Mouse (Mus musculus): ENCODE results near the gene Cd37.

Gene Cd37

DNA sequence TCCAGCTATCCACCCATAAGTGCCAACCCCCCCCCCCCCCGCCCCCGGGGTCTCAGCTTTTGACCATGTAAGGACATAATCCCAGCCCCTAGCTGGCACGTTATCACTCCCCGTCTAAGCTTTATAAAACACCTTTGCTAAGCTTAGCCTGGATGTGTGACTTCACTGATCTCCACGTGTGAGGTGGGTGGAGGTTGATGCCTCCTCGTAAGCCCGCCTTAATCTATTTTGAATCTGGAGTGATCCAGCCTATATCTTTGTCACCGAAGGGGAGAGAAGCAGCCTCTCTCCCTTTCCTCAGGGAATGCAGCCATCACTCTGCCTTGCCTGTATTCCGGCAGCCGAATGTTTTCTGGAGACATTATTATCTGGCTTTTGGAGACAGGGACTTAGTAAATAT lies 36.3 kb downstream of the Cd37 start:
- DNase-seq (ENCODE audit: low spot score), result no peak

DNA sequence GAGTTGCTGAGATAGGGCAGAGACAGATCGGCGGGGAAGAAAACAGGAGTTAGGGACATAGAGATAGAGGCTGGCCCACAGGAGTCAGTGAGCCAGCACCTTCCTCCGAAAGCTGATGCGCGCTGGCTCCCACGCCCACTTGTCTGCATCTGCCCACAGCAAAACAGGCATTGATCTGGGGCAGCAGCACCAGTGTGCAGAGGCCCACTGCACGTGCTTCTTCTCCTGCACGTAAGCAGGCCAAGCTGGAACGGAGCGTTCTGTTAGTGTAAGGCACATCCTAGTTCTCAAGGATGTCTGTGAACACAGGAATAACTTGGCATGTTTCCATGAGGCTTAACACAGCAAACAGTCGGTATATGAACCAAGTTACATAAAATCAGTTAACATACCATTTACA lies 40.0 kb downstream of the Cd37 start:
- DNase-seq (ENCODE audit: low spot score), result no peak

DNA sequence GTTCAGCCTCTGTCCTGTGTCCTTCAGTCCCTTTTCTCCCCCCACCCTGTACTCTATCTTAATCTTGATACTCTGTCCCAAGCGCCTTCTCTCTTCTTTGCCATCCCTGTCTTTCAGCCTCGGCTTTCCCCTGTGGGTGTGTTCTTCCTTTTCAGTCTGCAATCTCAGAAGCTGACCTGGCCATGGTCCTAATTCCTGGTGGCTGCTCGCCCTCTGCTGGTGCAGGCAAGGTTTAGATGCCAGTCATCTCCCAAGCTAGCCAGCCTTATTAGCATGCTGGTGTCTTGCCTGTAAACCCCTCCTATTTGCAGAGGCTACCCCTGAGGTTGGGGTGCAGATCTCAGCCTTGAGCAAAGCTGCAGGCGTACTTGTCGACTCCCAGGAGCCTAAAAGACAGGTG lies 40.5 kb downstream of the Cd37 start:
- DNase-seq (ENCODE audit: low spot score), result peak; percentile 85

DNA sequence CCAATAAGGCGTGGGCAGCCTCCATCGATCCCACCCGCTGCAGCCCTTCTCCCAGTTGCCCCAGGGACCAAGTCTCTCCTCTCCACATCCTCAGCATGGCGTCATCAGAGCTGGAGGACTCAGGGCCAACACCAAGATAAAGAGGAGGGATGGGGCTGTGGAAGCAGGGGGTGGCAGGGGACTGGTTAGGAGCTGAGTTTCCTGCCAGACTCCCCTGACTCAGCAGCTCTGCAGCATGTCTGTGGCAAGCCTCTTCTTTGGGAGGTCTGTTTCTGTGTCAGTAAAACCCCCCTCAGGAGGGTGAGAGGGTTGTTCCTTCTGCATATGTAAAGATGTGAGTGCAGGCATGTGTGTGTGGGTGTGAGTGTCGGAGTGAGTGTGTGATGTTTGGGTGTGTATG lies 41.9 kb downstream of the Cd37 start:
- DNase-seq (ENCODE audit: low spot score), result peak; percentile 57

DNA sequence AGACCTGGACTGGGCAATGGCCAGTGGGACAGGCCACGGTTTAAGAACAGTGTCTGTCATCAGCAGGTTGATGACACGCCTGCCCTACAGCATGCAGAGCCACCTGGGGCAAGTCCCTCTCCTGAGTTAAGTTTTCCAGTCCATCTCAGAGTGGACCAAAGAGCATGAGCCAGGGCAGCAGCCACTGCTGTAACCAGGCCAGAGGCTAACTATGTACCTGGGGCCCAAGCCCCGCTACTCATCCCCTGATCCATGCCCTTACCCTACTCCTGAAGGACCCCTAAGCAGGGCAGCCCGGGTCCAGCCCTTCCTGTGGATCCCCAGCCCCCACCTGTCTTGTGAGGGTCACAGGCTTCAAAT lies 42.8 kb downstream of the Cd37 start:
- DNase-seq (ENCODE audit: low spot score), result no peak

DNA sequence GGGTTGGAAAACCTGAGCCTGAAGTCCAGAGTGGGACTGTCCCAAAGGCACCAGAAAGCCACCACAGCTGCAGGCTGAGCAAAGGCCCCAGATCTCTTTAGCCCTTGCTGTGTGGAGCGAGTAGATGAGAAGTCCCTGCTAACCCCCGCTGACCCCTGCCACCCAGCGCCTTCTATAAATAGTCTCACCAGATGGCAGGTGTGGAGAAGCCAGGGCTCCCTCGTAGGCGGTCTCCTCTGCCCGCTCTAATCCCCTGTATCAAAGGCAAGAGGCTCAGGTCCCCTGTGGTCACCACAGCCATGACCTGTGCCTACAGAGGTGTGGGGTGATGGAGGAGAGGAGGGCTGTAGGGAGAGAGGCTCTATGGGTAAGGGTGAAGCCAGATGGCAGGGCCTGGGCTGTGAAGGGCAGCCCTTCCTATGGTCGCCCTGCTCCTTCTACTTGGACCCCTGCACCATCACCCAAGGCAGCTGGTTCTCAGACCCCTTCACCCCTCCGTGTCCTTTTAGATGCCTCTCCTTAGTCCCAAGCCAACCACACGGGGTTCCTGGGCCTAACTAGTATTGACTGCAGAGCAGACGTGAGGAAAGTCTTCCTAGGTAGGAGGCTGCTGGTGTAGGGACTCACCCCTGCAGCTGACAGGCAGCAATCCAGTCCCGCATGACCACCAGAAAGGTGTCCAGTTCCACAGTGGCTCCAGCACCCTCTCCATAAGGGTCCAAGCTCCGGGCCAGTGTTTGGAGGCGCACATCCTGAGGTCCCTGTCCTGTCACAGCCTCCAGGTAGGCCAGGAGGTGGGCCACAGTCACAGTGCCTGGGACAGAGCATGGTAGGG lies 43.4 kb downstream of the Cd37 start:
- DNase-seq (ENCODE audit: low spot score), result no peak

DNA sequence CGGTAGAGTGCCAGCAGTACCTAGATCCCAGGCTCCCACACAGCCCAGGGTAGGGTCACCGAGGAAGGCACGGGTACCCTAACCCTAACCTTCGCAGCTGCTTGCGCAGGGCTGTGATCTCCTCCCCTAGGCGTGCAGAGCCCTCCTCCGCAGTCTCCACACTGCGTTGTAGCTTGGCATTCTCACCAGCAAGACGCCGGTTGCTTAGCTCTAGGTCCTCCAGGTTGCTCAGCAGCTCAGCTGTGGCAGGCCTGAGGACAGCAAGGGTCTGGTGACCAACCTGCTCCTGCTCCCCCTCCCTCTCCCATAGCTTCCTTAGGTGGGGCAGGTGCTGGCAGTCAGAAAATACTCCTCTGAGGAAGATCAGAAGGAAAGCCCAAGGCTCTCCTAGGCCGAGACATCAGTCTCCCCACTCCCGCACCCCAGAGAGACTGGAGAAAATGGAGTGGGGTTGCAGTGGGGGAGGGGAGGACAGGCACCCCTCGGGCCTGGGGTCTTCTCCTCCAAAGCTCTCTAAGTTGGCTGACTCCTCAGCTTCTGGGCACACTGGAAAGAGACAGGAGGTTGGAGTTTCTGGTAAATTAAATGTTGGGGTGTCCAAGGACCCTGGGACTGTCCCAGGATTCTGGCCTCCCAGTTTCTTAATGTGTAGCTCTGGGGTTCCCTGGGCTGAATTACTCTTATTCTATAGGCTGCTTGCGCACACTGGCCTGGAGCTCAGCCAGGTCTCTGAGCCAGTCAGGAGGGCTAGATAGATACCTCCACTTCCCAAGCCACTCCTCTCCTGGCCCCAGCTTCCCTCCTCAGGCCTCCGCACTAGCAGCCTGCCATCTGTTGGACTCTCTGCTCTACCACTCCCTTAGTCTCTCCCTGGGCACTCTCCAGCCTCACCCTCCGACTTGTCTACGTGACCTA lies 44.8 kb downstream of the Cd37 start:
- DNase-seq (ENCODE audit: low spot score), result no peak

DNA sequence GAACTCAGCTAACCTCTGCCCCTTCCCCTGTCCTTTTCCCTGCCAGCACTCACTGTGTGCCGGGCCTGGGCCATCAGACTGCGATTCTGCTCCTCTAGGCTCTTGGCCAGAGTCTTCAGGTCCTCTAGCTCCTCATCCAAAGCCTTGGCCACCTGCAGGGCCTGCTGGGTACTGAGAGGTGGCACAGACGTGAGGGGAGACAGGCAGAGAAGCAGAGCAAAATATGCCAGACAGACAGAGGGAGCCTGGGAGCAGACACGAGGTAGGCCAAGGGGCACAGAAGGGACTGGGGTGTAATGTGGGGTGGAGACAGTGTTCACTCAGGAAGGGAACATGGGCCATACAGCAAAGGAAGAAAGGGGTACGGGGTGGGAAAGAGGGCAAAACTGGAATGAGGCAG lies 45.5 kb downstream of the Cd37 start:
- no peak for DNase-seq (ENCODE audit: low spot score)

DNA sequence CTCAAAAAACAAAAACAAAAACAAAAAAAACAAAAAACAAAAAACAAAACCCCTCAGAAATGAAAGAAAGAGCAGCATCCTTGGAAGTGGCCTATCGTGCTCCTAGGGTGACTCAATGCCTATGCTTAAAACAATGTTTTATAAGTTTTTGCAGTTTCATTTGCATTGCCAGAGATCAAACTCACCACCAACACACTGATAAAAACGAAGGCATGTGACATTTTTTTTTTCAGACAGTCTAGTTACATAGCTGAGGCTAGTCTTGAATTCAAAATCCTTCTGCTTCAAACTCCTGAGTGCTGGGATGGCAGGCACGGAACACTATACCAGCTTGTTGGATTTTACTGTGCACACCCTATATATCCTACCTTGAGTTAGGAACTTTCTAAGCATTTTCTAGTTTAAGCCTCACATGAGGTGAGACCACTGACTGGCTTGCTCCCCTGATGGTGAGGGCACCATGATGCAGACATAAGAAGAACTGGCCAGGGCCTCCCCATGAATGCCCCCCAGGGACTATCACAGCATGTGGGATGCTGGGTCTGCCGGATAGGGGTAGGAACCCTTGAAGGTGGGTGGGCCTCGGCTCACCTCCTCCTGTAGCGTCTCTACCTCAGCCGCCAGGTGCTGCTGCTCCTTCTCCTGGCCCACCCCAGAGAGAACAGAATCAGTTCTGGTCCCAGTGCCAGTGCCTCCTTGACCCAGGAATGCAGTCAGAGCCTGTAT lies 46.2 kb downstream of the Cd37 start:
- DNase-seq (ENCODE audit: low spot score), result no peak

DNA sequence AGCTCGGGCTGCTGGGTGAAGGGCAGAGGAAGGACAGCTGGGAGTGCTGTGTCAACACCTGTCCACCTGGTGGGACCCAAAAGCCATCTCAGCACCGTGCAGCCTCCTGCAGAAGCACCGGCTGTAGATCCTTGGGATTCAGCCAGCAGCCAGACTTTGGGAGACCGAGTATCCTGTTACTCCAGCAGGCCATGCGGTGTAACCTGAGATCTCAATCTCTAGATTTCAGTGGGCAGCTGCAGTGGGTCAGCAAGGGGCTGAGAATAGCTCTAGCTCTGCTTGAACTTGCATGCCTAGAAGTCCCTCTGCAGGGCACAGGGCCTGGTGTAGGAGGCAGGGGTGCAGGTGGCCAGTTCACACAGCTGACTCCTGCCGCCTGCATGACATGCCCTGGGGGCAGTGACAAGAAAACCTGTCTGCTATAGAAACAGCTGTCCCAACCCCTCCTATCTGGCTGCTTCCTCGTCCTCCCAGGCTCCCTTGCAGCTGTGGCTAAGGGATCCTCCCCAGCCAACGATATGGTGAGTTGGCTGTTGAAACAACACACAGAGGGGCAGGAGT lies 47.0 kb downstream of the Cd37 start:
- peak; percentile 54 for DNase-seq (ENCODE audit: low spot score)

DNA sequence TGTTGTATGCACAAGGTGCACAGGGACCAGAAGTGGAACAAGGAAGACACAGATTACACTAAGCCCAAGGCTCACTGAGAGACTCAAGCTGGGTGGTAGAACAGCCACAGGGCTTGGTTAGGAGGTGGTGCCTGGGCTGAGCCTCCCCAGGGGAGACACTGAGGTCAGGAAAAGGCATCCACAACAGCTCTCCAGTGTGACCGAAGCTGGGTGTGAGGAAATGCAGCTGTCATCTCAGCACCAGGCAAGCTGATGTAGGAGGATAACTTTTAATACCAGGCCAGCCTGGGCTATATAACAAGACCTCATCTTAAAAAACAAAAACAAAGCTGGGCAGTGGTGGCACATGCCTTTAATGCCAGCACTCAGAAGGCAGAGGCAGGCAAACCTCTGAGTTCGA lies 47.8 kb downstream of the Cd37 start:
- DNase-seq (ENCODE audit: low spot score), result no peak

DNA sequence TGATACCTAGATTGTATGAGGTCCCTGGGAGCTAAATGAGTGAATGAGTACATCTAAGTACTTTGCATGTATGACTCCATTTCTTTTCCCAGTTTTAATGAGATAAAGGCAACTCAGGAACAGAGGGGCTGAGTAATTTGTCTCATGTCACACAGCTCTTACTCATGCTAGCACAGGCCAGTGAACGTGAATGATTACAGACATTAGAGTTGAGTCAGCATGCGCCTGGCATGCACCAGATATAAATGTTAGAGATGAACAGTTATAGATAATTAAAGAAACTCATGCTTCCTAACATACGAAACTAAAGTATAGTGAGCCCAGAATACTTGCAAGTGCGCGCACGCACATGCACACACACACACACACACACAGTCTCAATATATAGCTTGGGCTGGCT lies 48.7 kb downstream of the Cd37 start:
- no peak for DNase-seq (ENCODE audit: low spot score)

DNA sequence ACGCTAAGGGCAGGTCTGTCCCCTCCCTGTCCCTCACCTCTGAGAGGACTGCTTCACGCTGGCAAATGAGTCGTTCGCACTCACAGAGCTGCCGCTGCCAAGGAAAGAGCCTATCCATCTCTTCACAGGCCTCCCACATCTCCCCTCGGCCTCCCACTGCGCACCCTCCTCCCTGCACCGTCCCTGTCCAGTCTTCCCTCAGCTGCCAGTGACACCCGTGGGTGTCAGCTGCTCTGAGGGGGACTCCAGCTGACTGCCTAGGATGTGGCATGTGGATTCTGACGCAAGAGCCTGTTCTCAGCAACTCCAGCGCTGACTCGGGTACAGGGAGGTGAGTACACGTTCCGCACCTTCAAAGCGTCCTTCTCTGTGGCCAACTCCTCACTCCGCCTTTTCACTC lies 49.3 kb downstream of the Cd37 start:
- DNase-seq (ENCODE audit: low spot score), result no peak

DNA sequence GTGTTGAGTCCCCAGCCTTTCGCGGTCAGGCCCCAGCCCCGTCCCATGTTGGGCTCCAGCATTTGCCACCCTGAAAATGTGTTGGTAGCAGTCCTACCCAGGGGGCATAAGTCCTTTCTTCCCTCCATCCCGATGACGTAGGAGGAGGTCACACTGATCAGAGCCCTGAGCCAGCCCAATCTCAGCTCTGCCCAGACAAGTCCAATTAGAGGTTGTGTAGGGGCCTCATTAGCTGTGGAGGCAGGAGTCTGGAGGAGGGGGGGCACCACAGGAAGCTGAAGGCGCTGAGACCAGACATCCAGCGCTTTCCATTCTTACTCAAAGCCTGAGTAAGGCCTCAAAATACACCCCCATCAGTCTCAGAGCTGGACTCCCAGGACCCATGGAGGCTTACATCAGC lies 53.0 kb downstream of the Cd37 start:
- DNase-seq (ENCODE audit: low spot score), result no peak

DNA sequence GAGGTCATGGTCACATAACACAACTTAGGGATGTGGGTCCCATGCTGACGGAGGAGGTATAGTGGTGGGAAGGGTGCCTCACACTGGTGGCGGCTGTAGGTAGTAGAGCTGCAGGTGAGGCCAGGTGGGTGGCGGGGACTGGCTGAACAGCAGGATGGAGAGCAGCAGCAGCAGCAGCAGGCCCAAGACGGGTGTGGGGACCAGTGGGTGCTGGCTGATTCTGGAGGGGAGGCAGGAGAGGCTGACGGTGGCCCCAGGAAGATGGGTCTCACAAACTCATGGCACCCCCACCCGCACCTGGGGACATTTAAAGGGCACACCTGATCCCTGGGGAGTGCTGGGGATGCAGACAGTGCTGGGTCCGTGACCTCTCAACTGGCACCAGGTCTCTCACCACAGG lies 55.2 kb downstream of the Cd37 start:
- DNase-seq (ENCODE audit: low spot score), result no peak
